In the genomic region with DNA sequence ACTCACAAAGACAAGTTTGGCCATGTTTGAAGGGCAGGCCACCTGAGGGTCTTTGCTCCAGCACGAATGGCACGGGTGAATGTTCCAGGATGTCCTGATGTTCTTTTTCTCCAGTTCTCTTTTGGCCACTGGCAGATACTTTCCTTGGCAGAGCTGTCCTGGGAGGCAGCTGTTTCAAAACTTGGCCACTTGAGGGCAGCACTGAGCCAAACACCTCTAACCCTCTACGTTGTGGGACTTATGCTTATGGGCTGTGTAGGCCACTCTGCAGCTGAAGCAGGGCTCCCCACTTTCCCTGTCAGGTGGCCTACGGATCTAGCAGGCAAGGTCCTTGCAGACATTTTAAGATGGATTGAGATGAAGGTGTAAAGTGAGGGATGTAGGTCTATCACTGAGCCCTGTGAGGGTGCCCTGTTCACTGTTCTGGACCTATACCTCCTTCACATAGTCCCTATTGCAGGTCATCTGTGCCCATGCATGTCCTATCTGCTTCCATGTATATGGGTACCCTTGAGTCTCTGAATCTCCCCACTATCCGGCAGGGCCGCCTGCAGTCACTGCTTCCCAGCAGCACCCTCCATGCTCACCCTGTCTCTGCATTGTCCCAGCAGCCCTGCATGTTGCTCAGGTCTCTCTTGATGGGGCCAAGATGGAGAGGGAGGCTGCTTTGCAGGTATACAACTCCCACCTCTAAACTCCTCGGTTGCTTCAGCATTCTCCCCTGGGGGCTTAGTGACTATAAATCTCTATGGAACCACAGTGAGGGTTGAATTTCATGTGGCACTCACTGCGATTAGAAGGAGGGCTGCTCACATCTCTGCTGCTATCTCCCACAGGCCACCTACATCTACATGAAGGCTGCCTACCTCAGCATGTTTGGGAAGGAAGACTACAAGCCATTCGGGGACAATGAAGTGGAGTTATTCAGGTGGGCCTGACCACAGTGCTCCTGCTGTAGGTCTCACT, we compare ENCODE assay signal across 8 mouse cellular contexts. TPM values are rescaled to one million over a fixed set of nuclear protein-coding genes. Genes with fewer than 3 reads are reported as not detected.
DNase-seq lines count a peak whose midpoint lies in the region; ATAC-seq and TF ChIP-seq lines count a peak whose summit lies in the region.

No protein-coding gene starts in this region.

- TF ChIP-seq EP300 in heart, postnatal 0 days (IDR thresholded peaks at IDR 0.05; ENCODE audit: low read depth): no peak

- peaks cover 99% of the 10 kb centered on the region for H3K36me3 ChIP-seq in erythroblast, embryonic 14.5 days (ENCODE audit: control insufficient read depth)
- no peaks in the 10 kb centered on the region for H3K36me3 ChIP-seq in heart, postnatal 0 days (replicated peaks; ENCODE audit: control insufficient read depth, insufficient read depth, low read length)
- H3K36me3 ChIP-seq in liver, embryonic 15.5 days (replicated peaks): peaks cover 35% of the 10 kb centered on the region
- no peaks in the 10 kb centered on the region for H3K36me3 ChIP-seq in thymus, adult 2 months (ENCODE audit: control insufficient read depth, insufficient read depth, low read length)

- peak; percentile 89 for TF ChIP-seq CTCF in brain, embryonic 14.5 days (IDR thresholded peaks at IDR 0.05; ENCODE audit: borderline replicate concordance, extremely low read depth, insufficient read depth, insufficient read length)
- peak; percentile 82 for TF ChIP-seq CTCF in heart, postnatal 0 days (IDR thresholded peaks at IDR 0.05; ENCODE audit: low read depth)
- TF ChIP-seq CTCF in thymus, adult 2 months (IDR thresholded peaks at IDR 0.05; ENCODE audit: borderline replicate concordance, control insufficient read depth, extremely low read depth, insufficient read depth, low read length, poor library complexity): peak; percentile 74; the same call in 1 of the 2 replicates

- H3K27ac ChIP-seq in heart, postnatal 0 days (ENCODE audit: low read depth): no peak overlapping the region
- H3K27ac ChIP-seq in liver, embryonic 15.5 days (replicated peaks): peak overlapping the region; percentile 98
- no peak overlapping the region for H3K27ac ChIP-seq in thymus, adult 2 months (ENCODE audit: control insufficient read depth, insufficient read depth, low read length)

- H3K4me3 ChIP-seq in erythroblast, embryonic 14.5 days (replicated peaks): peak overlapping the region; percentile 56
- H3K4me3 ChIP-seq in heart, postnatal 0 days (ENCODE audit: low read depth, low read length): no peak overlapping the region
- H3K4me3 ChIP-seq in liver, embryonic 15.5 days (replicated peaks): 0 out of 2 replicates have a peak overlapping the region, but pooled peaks have one; percentile 31
- H3K4me3 ChIP-seq in thymus, adult 2 months (ENCODE audit: control insufficient read depth, insufficient read depth, low read length): no peak overlapping the region

- peak; percentile 72 for DNase-seq in ES-CJ7 (ENCODE audit: low read depth, low spot score)
- DNase-seq in brain, embryonic 14.5 days (ENCODE audit: low read depth): peak; percentile 72
- peak; percentile 55 for DNase-seq in heart, postnatal 0 days (ENCODE audit: low spot score)
- peak; percentile 73 for DNase-seq in kidney, postnatal 14 days
- peak; percentile 77 for DNase-seq in neural tube, embryonic 10.5 days (ENCODE audit: extremely low spot score, low spot score)
- DNase-seq in thymus, adult 2 months: peak; percentile 66

- peak; percentile 39; the same call in 1 of the 2 replicates for ATAC-seq in heart, postnatal 0 days (ENCODE audit: insufficient read depth, low read depth)
- peak; percentile 38 for ATAC-seq in liver, embryonic 15.5 days (ENCODE audit: insufficient read depth)

- H3K9me3 ChIP-seq in erythroblast, embryonic 14.5 days (ENCODE audit: control insufficient read depth, low read length): no peaks in the 10 kb centered on the region
- no peaks in the 10 kb centered on the region for H3K9me3 ChIP-seq in heart, postnatal 0 days (replicated peaks; ENCODE audit: control insufficient read depth, low read length)
- H3K9me3 ChIP-seq in liver, embryonic 15.5 days (replicated peaks): no peaks in the 10 kb centered on the region

- H3K4me1 ChIP-seq in erythroblast, embryonic 14.5 days (ENCODE audit: control insufficient read depth): peaks cover 70% of the 10 kb centered on the region
- peaks cover 16% of the 10 kb centered on the region for H3K4me1 ChIP-seq in heart, postnatal 0 days (ENCODE audit: control insufficient read depth, insufficient read depth)
- H3K4me1 ChIP-seq in liver, embryonic 15.5 days (replicated peaks): peaks cover 62% of the 10 kb centered on the region
- no peaks in the 10 kb centered on the region; the same call in 1 of the 2 replicates for H3K4me1 ChIP-seq in thymus, adult 2 months (replicated peaks; ENCODE audit: control insufficient read depth, insufficient read depth, low read length)

- H3K9ac ChIP-seq in heart, postnatal 0 days (replicated peaks; ENCODE audit: low read depth, low read length): no peak overlapping the region
- H3K9ac ChIP-seq in liver, embryonic 15.5 days: peak overlapping the region; percentile 59; the same call in 1 of the 2 replicates

- WGBS in heart, postnatal 0 days: 52% methylated on average over 9 of the region's 9 CpGs
- WGBS in liver, embryonic 15.5 days (ENCODE audit: insufficient replicate concordance): 43% methylated on average over 9 of the region's 9 CpGs
- 66% methylated on average over 9 of the region's 9 CpGs for WGBS in thymus, adult 2 months

- H3K4me2 ChIP-seq in heart, postnatal 0 days (ENCODE audit: low read depth, low read length): no peak overlapping the region
- peak overlapping the region; percentile 62 for H3K4me2 ChIP-seq in liver, embryonic 15.5 days

- H3K27me3 ChIP-seq in erythroblast, embryonic 14.5 days (ENCODE audit: control insufficient read depth): no peaks in the 10 kb centered on the region
- no peaks in the 10 kb centered on the region for H3K27me3 ChIP-seq in heart, postnatal 0 days (ENCODE audit: control insufficient read depth, insufficient read depth, low read length)
- no peaks in the 10 kb centered on the region for H3K27me3 ChIP-seq in liver, embryonic 15.5 days
- no peaks in the 10 kb centered on the region for H3K27me3 ChIP-seq in thymus, adult 2 months (ENCODE audit: control insufficient read depth, insufficient read depth, low read length)

- no peak for TF ChIP-seq POLR2A in brain, embryonic 14.5 days (IDR thresholded peaks at IDR 0.05; ENCODE audit: borderline replicate concordance, extremely low read depth, insufficient read depth, insufficient read length, poor library complexity, severe bottlenecking)
- no peak for TF ChIP-seq POLR2A in thymus, adult 2 months (IDR thresholded peaks at IDR 0.05; ENCODE audit: control insufficient read depth, extremely low read depth, insufficient read depth, low read length, poor library complexity)

RNA-seq across cellular contexts. Expression of a gene that starts 31.8 kb away (rescaled TPM):
- polyA plus RNA-seq in brain, embryonic 14.5 days (2012; rRNA removed): 1.2 and 1.4 TPM in 2 replicates
- polyA plus RNA-seq in erythroblast, embryonic 14.5 days (2012): 4.4 and 5.5 TPM in 2 replicates
- total RNA-seq in heart, postnatal 0 days (2014; rRNA removed; ENCODE audit: low replicate concordance): 4.2 and 10.0 TPM in 2 replicates
- polyA plus RNA-seq in heart, postnatal 0 days (2015; fragmentation: Nextera tagmentation; extraction: Ambion mirVana): 3.4 and 3.6 TPM in 2 replicates
- polyA plus RNA-seq in liver, embryonic 15.5 days (2015; fragmentation: Nextera tagmentation; extraction: Ambion mirVana): 13.5 and 14.3 TPM in 2 replicates
- polyA plus RNA-seq in thymus, adult 2 months (2012; rRNA removed): 15.0 and 17.2 TPM in 2 replicates

RNA-seq across cellular contexts. Expression of a gene that starts 46.3 kb away (rescaled TPM):
- polyA plus RNA-seq in brain, embryonic 14.5 days (2012; rRNA removed): 67.6 and 77.3 TPM in 2 replicates
- polyA plus RNA-seq in erythroblast, embryonic 14.5 days (2012): 23.6 and 24.5 TPM in 2 replicates
- total RNA-seq in heart, postnatal 0 days (2014; rRNA removed; ENCODE audit: low replicate concordance): 44.2 and 78.7 TPM in 2 replicates
- 44.2 and 44.7 TPM in 2 replicates for polyA plus RNA-seq in heart, postnatal 0 days (2015; fragmentation: Nextera tagmentation; extraction: Ambion mirVana)
- 34.1 and 35.2 TPM in 2 replicates for polyA plus RNA-seq in liver, embryonic 15.5 days (2015; fragmentation: Nextera tagmentation; extraction: Ambion mirVana)
- 16.1 and 23.8 TPM in 2 replicates for polyA plus RNA-seq in thymus, adult 2 months (2012; rRNA removed)

Comparison
In these comparisons a context has a peak if more than half of its experiments do, and no peak if none do; other contexts are left out.
1. H3K4me3 ChIP-seq: peak in erythroblast, embryonic 14.5 days (single experiment) and liver, embryonic 15.5 days (single experiment); none in heart, postnatal 0 days (single experiment) and thymus, adult 2 months (single experiment).
2. Peak in every context shown above with its lines, with median percentiles within 50 percentile points of each other: DNase-seq and CTCF ChIP-seq.